Mouse (Mus musculus) 3134 (cell line): ENCODE data around the gene Trex2.
"Not testable (repeated sequence)": the region's sequence is repeated elsewhere in the genome, so short reads cannot be mapped to it uniquely, and the experiment has no call there.

Experiments used
- DNase-seq: peaks from one replicate; pipeline ENCODE4 v3.0.0-alpha.2; 2011; ENCODE audit warnings: low spot score; ENCODE audit not compliant: insufficient read length; ENCODE audit errors: extremely low read depth

Trex2 gene

GRCm38 (mm10) chrX:73432850-73433249 lies 2.3 kb downstream of the Trex2 start:
- no peak for DNase-seq

- DNase-seq = no peak
These were observed 5.1 kb downstream of the Trex2 start for GRCm38 (mm10) chrX:73430036-73430435.

- no peak for DNase-seq
These were observed 22.4 kb downstream of the Trex2 start for GRCm38 (mm10) chrX:73412767-73413166.

GRCm38 (mm10) chrX:73410880-73411517 lies 24.1 kb downstream of the Trex2 start, which contains the start of gene Zfp92:
Zfp92 (plus strand) TSS chrX:73411096.
- DNase-seq = no peak

GRCm38 (mm10) chrX:73401616-73402015 lies 33.5 kb downstream of the Trex2 start:
- no peak for DNase-seq

GRCm38 (mm10) chrX:73400951-73401350 lies 34.2 kb downstream of the Trex2 start:
- DNase-seq = no peak

GRCm38 (mm10) chrX:73398636-73399035 lies 36.5 kb downstream of the Trex2 start, which contains the start of gene Gm18336:
Gm18336 (minus strand) TSS chrX:73398736.
- not testable (repeated sequence) for DNase-seq

GRCm38 (mm10) chrX:73396446-73396845 lies 38.7 kb downstream of the Trex2 start:
- DNase-seq = no peak

- DNase-seq = no peak
These were observed 43.7 kb downstream of the Trex2 start for GRCm38 (mm10) chrX:73391481-73391880.

GRCm38 (mm10) chrX:73384924-73385323 lies 50.2 kb downstream of the Trex2 start:
- DNase-seq = no peak

- no peak for DNase-seq
These were observed 50.7 kb downstream of the Trex2 start for GRCm38 (mm10) chrX:73384419-73384818.
